Mouse (Mus musculus) heart, adult 8-10 months (tissue): ENCODE data around the gene Oprd1. TPM values are rescaled to one million over a fixed set of nuclear protein-coding genes. Genes with fewer than 3 reads are reported as not detected.

Source experiments
- total RNA-seq, 4 experiments: library from RNA; stranded (reverse); gene quantifications; 2 replicates each; pipeline ENCODE4 v1.2.4; 2022

The Oprd1 gene
- total RNA-seq, 4 experiments from 2014 or later: 0.09 to 0.28 (median 0.21) TPM

Other genes starting within 250 kb of the Oprd1 start
- 1 to 10 TPM; 4.3 to 6.5 (median 5.1) TPM for gene Tmem200b, start 222.7 kb downstream of the Oprd1 start, total RNA-seq
- gene Gm10300, start 69.8 kb downstream of the Oprd1 start, total RNA-seq: under 1 TPM in 3 of 4 experiments, not detected in 1; 0.12 to 0.29 (median 0.13) TPM
- 100 to 1,000 TPM; 117 to 139 (median 131) TPM for gene Epb41, start 69.2 kb downstream of the Oprd1 start, total RNA-seq
- gene Ythdf2, start 67.8 kb upstream of the Oprd1 start, total RNA-seq: 10 to 100 TPM; 23.8 to 27.1 (median 26.5) TPM
- 10 to 100 TPM in 1 of 4 experiments, 1 to 10 TPM in 3; 8.6 to 11.5 (median 9.1) TPM for gene Gmeb1, start 117.1 kb upstream of the Oprd1 start, total RNA-seq
- gene Taf12, start 129.9 kb upstream of the Oprd1 start, total RNA-seq: 10 to 100 TPM; 29.4 to 35.8 (median 33.0) TPM
- gene Rab42, start 158.9 kb upstream of the Oprd1 start, total RNA-seq: 1 to 10 TPM in 2 of 4 experiments, under 1 TPM in 1, not detected in 1; 0.59 to 2.6 (median 1.7) TPM
- 10 to 100 TPM; 21.2 to 29.1 (median 23.6) TPM for gene Trnau1ap, start 185.1 kb upstream of the Oprd1 start, total RNA-seq
- gene Rcc1, start 209.1 kb upstream of the Oprd1 start, total RNA-seq: 1 to 10 TPM; 5.9 to 7.8 (median 7.4) TPM